In genomic region chr6:66981864-66982263, GRCm38 (mm10) we compare ENCODE assay signal across 15 mouse cellular contexts. TPM values are rescaled to one million over a fixed set of nuclear protein-coding genes. Genes with fewer than 3 reads are reported as not detected.
DNase-seq lines count a peak whose midpoint lies in the region; ATAC-seq and TF ChIP-seq lines count a peak whose summit lies in the region.
"Had no signal": no experiment of that assay in that cellular context is flagged by ENCODE, and none has a peak within 500 bp of the region (broad histone marks: within the 10 kb centered on the region; RNA-seq: fewer than 3 reads in every experiment).

No protein-coding gene starts in this region.

- peaks cover 20% of the 10 kb centered on the region; the same call in 1 of the 2 replicates for H3K79me2 ChIP-seq in liver, adult 2 months (ENCODE audit: control insufficient read depth, insufficient read depth, low read length)

- H3K27me3 ChIP-seq in heart, embryonic 11.5 days (ENCODE audit: control insufficient read depth, insufficient read depth, low read length), result no peaks in the 10 kb centered on the region
- no peaks in the 10 kb centered on the region for H3K27me3 ChIP-seq in liver, adult 2 months (ENCODE audit: control insufficient read depth, insufficient read depth, low read length)
- H3K27me3 ChIP-seq in forebrain, embryonic 16.5 days (replicated peaks; ENCODE audit: control insufficient read depth, insufficient read depth, low read length), result no peaks in the 10 kb centered on the region
- H3K27me3 ChIP-seq: forebrain, embryonic 15.5 days; stomach, embryonic 15.5 days had no signal

- no peaks in the 10 kb centered on the region for H3K36me3 ChIP-seq in heart, embryonic 11.5 days (ENCODE audit: control insufficient read depth, insufficient read depth, low read length)
- no peaks in the 10 kb centered on the region for H3K36me3 ChIP-seq in liver, adult 2 months (ENCODE audit: control insufficient read depth, insufficient read depth, low read length)
- H3K36me3 ChIP-seq in forebrain, embryonic 16.5 days (ENCODE audit: control insufficient read depth, insufficient read depth), result no peaks in the 10 kb centered on the region
- H3K36me3 ChIP-seq: embryonic facial prominence, embryonic 10.5 days; forebrain, embryonic 15.5 days; stomach, embryonic 15.5 days had no signal

- WGBS in heart, embryonic 11.5 days (ENCODE audit: insufficient replicate concordance), result 74% methylated on average over 1 of the region's 1 CpGs
- WGBS in liver, adult 2 months, result 29% methylated on average over 1 of the region's 1 CpGs
- WGBS in forebrain, embryonic 16.5 days, result 89% methylated on average over 1 of the region's 1 CpGs

- no peaks in the 10 kb centered on the region for H3K9me3 ChIP-seq in heart, embryonic 11.5 days (replicated peaks; ENCODE audit: control insufficient read depth, low read length)
- no peaks in the 10 kb centered on the region for H3K9me3 ChIP-seq in forebrain, embryonic 16.5 days (ENCODE audit: control insufficient read depth, low read length)
- H3K9me3 ChIP-seq: embryonic facial prominence, embryonic 10.5 days; forebrain, embryonic 15.5 days; stomach, embryonic 15.5 days had no signal

- peaks cover 6% of the 10 kb centered on the region for H3K4me1 ChIP-seq in heart, embryonic 11.5 days (ENCODE audit: control insufficient read depth, insufficient read depth, low read length)
- peaks cover 24% of the 10 kb centered on the region for H3K4me1 ChIP-seq in liver, adult 2 months (ENCODE audit: control insufficient read depth, insufficient read depth, low read length)
- H3K4me1 ChIP-seq in forebrain, embryonic 16.5 days (replicated peaks; ENCODE audit: control insufficient read depth, insufficient read depth, low read length), result no peaks in the 10 kb centered on the region
- H3K4me1 ChIP-seq: forebrain, embryonic 15.5 days; stomach, embryonic 15.5 days had no signal

- no peak overlapping the region for H3K9ac ChIP-seq in heart, embryonic 11.5 days (ENCODE audit: low read depth, low read length)
- no peak overlapping the region for H3K9ac ChIP-seq in liver, adult 2 months (ENCODE audit: low read depth, low read length)
- no peak overlapping the region for H3K9ac ChIP-seq in forebrain, embryonic 16.5 days (replicated peaks; ENCODE audit: low read depth, low read length)
- H3K9ac ChIP-seq: forebrain, embryonic 15.5 days; hindbrain, embryonic 14.5 days; stomach, embryonic 15.5 days had no signal

- no peak for ATAC-seq in heart, embryonic 11.5 days (replicated peaks; ENCODE audit: insufficient number of reproducible peaks, low FRiP score, low TSS enrichment)
- ATAC-seq in megakaryocyte, adult 5-6 weeks (ENCODE audit: poor library complexity, severe bottlenecking), result 0 out of 2 replicates have a peak, but pooled peaks have one; percentile 33
- ATAC-seq in forebrain, embryonic 16.5 days, result no peak
- ATAC-seq: forebrain, embryonic 15.5 days had no signal

- H3K4me2 ChIP-seq in heart, embryonic 11.5 days, result no peak overlapping the region
- no peak overlapping the region for H3K4me2 ChIP-seq in forebrain, embryonic 16.5 days (ENCODE audit: low read length)
- H3K4me2 ChIP-seq: forebrain, embryonic 15.5 days; hindbrain, embryonic 14.5 days; liver, embryonic 11.5 days; stomach, embryonic 15.5 days had no signal

- no peak overlapping the region for H3K27ac ChIP-seq in heart, embryonic 11.5 days (ENCODE audit: low read depth, low read length)
- H3K27ac ChIP-seq in liver, adult 2 months (replicated peaks; ENCODE audit: insufficient read depth, low read depth, low read length), result peak overlapping the region; percentile 34
- no peak overlapping the region for H3K27ac ChIP-seq in forebrain, embryonic 16.5 days (ENCODE audit: low read length)
- H3K27ac ChIP-seq: embryonic facial prominence, embryonic 10.5 days; forebrain, embryonic 15.5 days; hindbrain, embryonic 14.5 days; macrophage; stomach, embryonic 15.5 days had no signal

- DNase-seq in heart, adult 11 months, result peak; percentile 97
- peak; percentile 97 for DNase-seq in liver, adult 2 months (ENCODE audit: extremely low read depth, low read depth, low spot score)
- no peak for DNase-seq in liver
- DNase-seq in cerebellum, postnatal 25 days, result peak; percentile 67 to 68
- DNase-seq in lung, postnatal 14 days, result no peak
- DNase-seq: right cerebral cortex, adult 18-20 months had no signal

- no peak for TF ChIP-seq CTCF in liver, adult 2 months (IDR thresholded peaks at IDR 0.05; ENCODE audit: low read depth, low read length)

- no peak for TF ChIP-seq POLR2A in liver, adult 2 months (IDR thresholded peaks at IDR 0.05; ENCODE audit: extremely low read depth, insufficient read depth, low read length)

- H3K4me3 ChIP-seq in heart, embryonic 11.5 days (ENCODE audit: low read depth, low read length), result no peak overlapping the region
- H3K4me3 ChIP-seq in liver, adult 2 months (ENCODE audit: insufficient read depth, low read depth, low read length), result no peak overlapping the region
- H3K4me3 ChIP-seq in forebrain, embryonic 16.5 days (replicated peaks; ENCODE audit: low read length), result no peak overlapping the region
- H3K4me3 ChIP-seq: embryonic facial prominence, embryonic 10.5 days; forebrain, embryonic 15.5 days; stomach, embryonic 15.5 days had no signal

RNA-seq across cellular contexts. Expression of gene Gadd45a, which starts 55.4 kb away (rescaled TPM):
- polyA plus RNA-seq in heart, embryonic 11.5 days (2014; fragmentation: Nextera tagmentation; extraction: Ambion mirVana), result 9.8 and 12.5 TPM in 2 replicates
- 5.3 and 7.1 TPM in 2 replicates for total RNA-seq in liver, adult 2 months (2014; rRNA removed)
- 13.1 and 15.5 TPM in 2 replicates for polyA plus RNA-seq in liver, adult 2 months (2012; rRNA removed)
- total RNA-seq in megakaryocyte, adult 5-6 weeks (2015), result 59.6 and 62.4 TPM in 2 replicates
- total RNA-seq in megakaryocyte, adult 5-6 weeks (2017), result 77.2 and 95.9 TPM in 2 replicates
- 7.2 and 7.5 TPM in 2 replicates for polyA plus RNA-seq in forebrain, embryonic 16.5 days (2015; fragmentation: Nextera tagmentation; extraction: Ambion mirVana)

Comparison
In these comparisons a context has a peak if more than half of its experiments do, and no peak if none do; other contexts are left out.
1. DNase-seq: peak in heart, adult 11 months (single experiment), liver, adult 2 months (single experiment) and cerebellum, postnatal 25 days (2 of 2); none in liver (single experiment) and lung, postnatal 14 days (single experiment).